Mouse (Mus musculus) ES-E14 (cell line): ENCODE results near the gene Tmem108.

ENCODE experiments used
- HCFC1 ChIP-seq: IDR thresholded peaks from 2 replicates; pipeline ENCODE4 v1.6.1; 2012; ENCODE audit warnings: low read length, inconsistent platforms, borderline replicate concordance; ENCODE audit not compliant: insufficient read depth
- MAFK ChIP-seq: IDR thresholded peaks from 2 replicates; pipeline ENCODE4 v1.6.1; 2014; ENCODE audit warnings: mild to moderate bottlenecking, low read depth, low read length, inconsistent platforms; ENCODE audit not compliant: insufficient read depth
- ZC3H11A ChIP-seq: IDR thresholded peaks from 2 replicates; pipeline ENCODE4 v1.6.1; 2012; ENCODE audit warnings: low read depth, mild to moderate bottlenecking, inconsistent platforms, low read length, borderline replicate concordance
- ZNF384 ChIP-seq: IDR thresholded peaks from 2 replicates; pipeline ENCODE4 v1.6.1; 2012; ENCODE audit warnings: low read depth, low read length, inconsistent platforms

DNA sequence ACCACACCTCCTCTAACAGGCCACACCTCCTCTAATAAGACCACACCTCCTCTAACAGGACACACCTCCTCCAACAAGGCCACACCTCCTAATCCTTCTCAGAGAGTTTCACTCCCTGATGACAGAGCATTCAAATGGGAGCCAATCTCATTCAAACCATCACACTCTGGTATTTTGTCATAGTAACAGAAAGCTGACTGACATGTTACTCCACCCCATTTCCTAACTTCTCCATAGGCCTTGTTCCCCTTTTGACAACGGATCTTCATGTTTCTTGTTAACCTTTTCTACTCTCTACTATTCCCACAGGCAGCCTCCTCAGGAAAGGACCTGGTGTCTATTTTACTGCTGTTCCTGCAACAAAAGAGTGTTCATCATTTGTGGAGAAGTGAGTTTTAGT is 199.6 kb downstream of the Tmem108 start:
- no peak for TF ChIP-seq HCFC1
- no peak for TF ChIP-seq ZC3H11A
- TF ChIP-seq ZNF384 = no peak
- no peak for TF ChIP-seq MAFK
